ENCODE assay signal across 22 mouse cellular contexts in genomic region chr14:34120016-34120910, GRCm38 (mm10). TPM values are rescaled to one million over a fixed set of nuclear protein-coding genes. Genes with fewer than 3 reads are reported as not detected.
DNase-seq lines count a peak whose midpoint lies in the region; ATAC-seq and TF ChIP-seq lines count a peak whose summit lies in the region.
"Had no signal": no experiment of that assay in that cellular context is flagged by ENCODE, and none has a peak within 500 bp of the region (broad histone marks: within the 10 kb centered on the region; RNA-seq: fewer than 3 reads in every experiment).

No protein-coding gene starts in this region.

- no peaks in the 10 kb centered on the region for H3K27me3 ChIP-seq in heart, adult 2 months (ENCODE audit: control insufficient read depth, insufficient read depth, low read length)
- no peaks in the 10 kb centered on the region for H3K27me3 ChIP-seq in heart, embryonic 12.5 days (replicated peaks)
- H3K27me3 ChIP-seq in kidney, embryonic 14.5 days (ENCODE audit: control insufficient read depth, insufficient read depth, low read length), result no peaks in the 10 kb centered on the region
- no peaks in the 10 kb centered on the region for H3K27me3 ChIP-seq in liver, adult 2 months (ENCODE audit: control insufficient read depth, insufficient read depth, low read length)
- no peaks in the 10 kb centered on the region for H3K27me3 ChIP-seq in liver, embryonic 11.5 days (replicated peaks; ENCODE audit: control insufficient read depth, insufficient read depth, low read length)
- H3K27me3 ChIP-seq: embryonic facial prominence, embryonic 13.5 days; forebrain, embryonic 12.5 days; hindbrain, embryonic 12.5 days had no signal

- TF ChIP-seq POLR2A in heart, adult 2 months (IDR thresholded peaks at IDR 0.05; ENCODE audit: insufficient read depth, low read depth, low read length), result no peak
- no peak for TF ChIP-seq POLR2A in liver, adult 2 months (IDR thresholded peaks at IDR 0.05; ENCODE audit: extremely low read depth, insufficient read depth, low read length)

- peaks cover 9% of the 10 kb centered on the region; the same call in 1 of the 2 replicates for H3K4me1 ChIP-seq in heart, adult 2 months (ENCODE audit: control insufficient read depth, insufficient read depth, low read length)
- H3K4me1 ChIP-seq in heart, embryonic 12.5 days (replicated peaks), result peaks cover 18% of the 10 kb centered on the region
- H3K4me1 ChIP-seq in kidney, embryonic 14.5 days (ENCODE audit: control insufficient read depth, insufficient read depth, low read length), result peaks cover 17% of the 10 kb centered on the region
- no peaks in the 10 kb centered on the region for H3K4me1 ChIP-seq in liver, adult 2 months (ENCODE audit: control insufficient read depth, insufficient read depth, low read length)
- no peaks in the 10 kb centered on the region for H3K4me1 ChIP-seq in liver, embryonic 11.5 days (replicated peaks; ENCODE audit: control insufficient read depth, insufficient read depth, low read length)
- H3K4me1 ChIP-seq: embryonic facial prominence, embryonic 13.5 days; forebrain, embryonic 12.5 days; hindbrain, embryonic 12.5 days had no signal

- intact Hi-C loops in heart, adult 2 months (cut with DNase I), result no loop called here

- no peak overlapping the region for H3K4me2 ChIP-seq in heart, embryonic 12.5 days
- no peak overlapping the region for H3K4me2 ChIP-seq in kidney, embryonic 14.5 days (replicated peaks; ENCODE audit: low read depth, low read length)
- H3K4me2 ChIP-seq in liver, embryonic 11.5 days, result no peak overlapping the region
- H3K4me2 ChIP-seq: embryonic facial prominence, embryonic 13.5 days; forebrain, embryonic 12.5 days; hindbrain, embryonic 12.5 days had no signal

- no peak for DNase-seq in heart, adult 2 months
- DNase-seq in kidney, adult 9 months, result no peak
- peak; percentile 3 for DNase-seq in liver, adult 2 months (ENCODE audit: extremely low read depth, low read depth, low spot score)
- DNase-seq in liver, embryonic 11.5 days (ENCODE audit: low spot score), result no peak
- peak; percentile 31 for DNase-seq in testis, postnatal 10 days (ENCODE audit: low spot score)
- no peak for DNase-seq in testis, postnatal 14 days (ENCODE audit: low spot score)
- DNase-seq: adrenal gland, adult 2 months; gastrocnemius, postnatal 10 days; heart, postnatal 4 days had no signal

- H3K36me3 ChIP-seq in heart, adult 2 months (ENCODE audit: control insufficient read depth, insufficient read depth, low read length), result no peaks in the 10 kb centered on the region
- H3K36me3 ChIP-seq in heart, embryonic 12.5 days, result no peaks in the 10 kb centered on the region
- H3K36me3 ChIP-seq in kidney, embryonic 14.5 days (ENCODE audit: control insufficient read depth, insufficient read depth, low read length), result no peaks in the 10 kb centered on the region
- no peaks in the 10 kb centered on the region for H3K36me3 ChIP-seq in liver, adult 2 months (ENCODE audit: control insufficient read depth, insufficient read depth, low read length)
- no peaks in the 10 kb centered on the region for H3K36me3 ChIP-seq in liver, embryonic 11.5 days (ENCODE audit: control insufficient read depth, insufficient read depth, low read length)
- H3K36me3 ChIP-seq: embryonic facial prominence, embryonic 13.5 days; forebrain, embryonic 12.5 days; hindbrain, embryonic 12.5 days had no signal

- 53% methylated on average over 12 of the region's 12 CpGs for WGBS in heart, adult 2 months
- 62% methylated on average over 12 of the region's 12 CpGs for WGBS in heart, embryonic 12.5 days
- WGBS in kidney, embryonic 14.5 days, result 24% methylated on average over 12 of the region's 12 CpGs
- WGBS in liver, adult 2 months, result 70% methylated on average over 12 of the region's 12 CpGs
- WGBS in liver, embryonic 11.5 days, result 71% methylated on average over 12 of the region's 12 CpGs

- H3K9me3 ChIP-seq in heart, embryonic 12.5 days (replicated peaks), result no peaks in the 10 kb centered on the region
- no peaks in the 10 kb centered on the region for H3K9me3 ChIP-seq in kidney, embryonic 14.5 days (ENCODE audit: control insufficient read depth, low read length)
- no peaks in the 10 kb centered on the region for H3K9me3 ChIP-seq in liver, embryonic 11.5 days (ENCODE audit: control insufficient read depth, low read length)
- H3K9me3 ChIP-seq: embryonic facial prominence, embryonic 13.5 days; forebrain, embryonic 12.5 days; hindbrain, embryonic 12.5 days had no signal

- no peak for ATAC-seq in heart, embryonic 12.5 days (ENCODE audit: insufficient number of reproducible peaks, low FRiP score)
- ATAC-seq in kidney, embryonic 14.5 days (ENCODE audit: low FRiP score, low TSS enrichment), result peak; percentile 86
- ATAC-seq in liver, embryonic 11.5 days (replicated peaks; ENCODE audit: low FRiP score), result no peak
- ATAC-seq: forebrain, embryonic 16.5 days; hindbrain, embryonic 16.5 days; inflammation-experienced regulatory T-cells, adult 6 months had no signal

- peak overlapping the region; percentile 13; the same call in 1 of the 2 replicates for H3K27ac ChIP-seq in heart, adult 2 months
- H3K27ac ChIP-seq in heart, embryonic 12.5 days (ENCODE audit: poor library complexity, severe bottlenecking), result no peak overlapping the region
- H3K27ac ChIP-seq in kidney, embryonic 14.5 days (ENCODE audit: low read depth, low read length), result no peak overlapping the region; the same call in 1 of the 2 replicates
- H3K27ac ChIP-seq in liver, adult 2 months (replicated peaks; ENCODE audit: insufficient read depth, low read depth, low read length), result no peak overlapping the region
- no peak overlapping the region for H3K27ac ChIP-seq in liver, embryonic 11.5 days (ENCODE audit: low read depth, low read length)
- H3K27ac ChIP-seq: embryonic facial prominence, embryonic 13.5 days; forebrain, embryonic 12.5 days; hindbrain, embryonic 12.5 days had no signal

- no peak for TF ChIP-seq CTCF in heart, adult 2 months (IDR thresholded peaks at IDR 0.05)
- no peak for TF ChIP-seq CTCF in liver, adult 2 months (IDR thresholded peaks at IDR 0.05; ENCODE audit: low read depth, low read length)

- H3K79me2 ChIP-seq in heart, adult 2 months (replicated peaks; ENCODE audit: control insufficient read depth, insufficient read depth, low read length), result no peaks in the 10 kb centered on the region
- H3K79me2 ChIP-seq in liver, adult 2 months (ENCODE audit: control insufficient read depth, insufficient read depth, low read length), result no peaks in the 10 kb centered on the region

- no peak overlapping the region for H3K9ac ChIP-seq in heart, adult 2 months (ENCODE audit: low read depth, low read length)
- no peak overlapping the region for H3K9ac ChIP-seq in heart, embryonic 12.5 days
- H3K9ac ChIP-seq in kidney, embryonic 14.5 days (ENCODE audit: low read depth, low read length), result no peak overlapping the region
- H3K9ac ChIP-seq in liver, adult 2 months (ENCODE audit: low read depth, low read length), result no peak overlapping the region
- H3K9ac ChIP-seq in liver, embryonic 11.5 days (ENCODE audit: low read depth, low read length), result no peak overlapping the region
- H3K9ac ChIP-seq: embryonic facial prominence, embryonic 13.5 days; forebrain, embryonic 12.5 days; hindbrain, embryonic 12.5 days had no signal

- TF ChIP-seq EP300 in heart, adult 2 months (IDR thresholded peaks at IDR 0.05; ENCODE audit: insufficient read depth, low read depth, low read length), result no peak

- H3K4me3 ChIP-seq in heart, adult 2 months, result no peak overlapping the region
- no peak overlapping the region for H3K4me3 ChIP-seq in heart, embryonic 12.5 days
- H3K4me3 ChIP-seq in kidney, embryonic 14.5 days (ENCODE audit: low read length), result no peak overlapping the region
- H3K4me3 ChIP-seq in liver, adult 2 months (ENCODE audit: insufficient read depth, low read depth, low read length), result no peak overlapping the region
- no peak overlapping the region for H3K4me3 ChIP-seq in liver, embryonic 11.5 days (ENCODE audit: low read depth, low read length)
- H3K4me3 ChIP-seq: embryonic facial prominence, embryonic 13.5 days; forebrain, embryonic 12.5 days; hindbrain, embryonic 12.5 days had no signal

RNA-seq across cellular contexts. Expression of gene A630023A22Rik, which starts 17.7 kb away (rescaled TPM):
- not detected for total RNA-seq in heart, adult 2 months (2021)
- not detected in 2 replicates for polyA plus RNA-seq in heart, adult 2 months (2012; rRNA removed)
- not detected in 2 replicates for polyA plus RNA-seq in heart, embryonic 12.5 days (2016; fragmentation: Nextera tagmentation; extraction: Ambion mirVana)
- polyA plus RNA-seq in kidney, embryonic 14.5 days (2014; fragmentation: Nextera tagmentation; extraction: Ambion mirVana), result not detected in 2 replicates
- total RNA-seq in liver, adult 2 months (2014; rRNA removed), result not detected in 2 replicates
- polyA plus RNA-seq in liver, adult 2 months (2012; rRNA removed), result not detected in 2 replicates
- polyA plus RNA-seq in liver, embryonic 11.5 days (2014; fragmentation: Nextera tagmentation; extraction: Ambion mirVana), result not detected in 2 replicates
- total RNA-seq: adrenal gland, adult 2 months; adrenal gland, postnatal 25 days; ES-E14; gastrocnemius, postnatal 10 days; gastrocnemius, postnatal 4 days; heart, postnatal 4 days had no signal
- polyA plus RNA-seq: adrenal gland, adult 2 months; embryonic facial prominence, embryonic 13.5 days; forebrain, embryonic 12.5 days; forebrain, embryonic 16.5 days; frontal cortex, adult 2 months; heart, embryonic 14.5 days; hindbrain, embryonic 12.5 days; inflammation-experienced regulatory T-cells, adult 6 months had no signal

RNA-seq across cellular contexts. Expression of gene Npy4r, which starts 32.0 kb away (rescaled TPM):
- total RNA-seq in heart, adult 2 months (2021), result under 1 TPM; 0.08 to 0.18 TPM
- polyA plus RNA-seq in heart, adult 2 months (2012; rRNA removed), result 0.80 and 1.1 TPM in 2 replicates
- 0.19 and 0.22 TPM in 2 replicates for polyA plus RNA-seq in heart, embryonic 12.5 days (2016; fragmentation: Nextera tagmentation; extraction: Ambion mirVana)
- 0.06 and 0.11 TPM in 2 replicates for polyA plus RNA-seq in kidney, embryonic 14.5 days (2014; fragmentation: Nextera tagmentation; extraction: Ambion mirVana)
- total RNA-seq in liver, adult 2 months (2014; rRNA removed), result under 0.01 TPM in 1 of 2 replicates, not detected in the other
- not detected in 2 replicates for polyA plus RNA-seq in liver, adult 2 months (2012; rRNA removed)
- 0.04 and 0.06 TPM in 2 replicates for polyA plus RNA-seq in liver, embryonic 11.5 days (2014; fragmentation: Nextera tagmentation; extraction: Ambion mirVana)
- total RNA-seq: heart, postnatal 4 days had no signal
- polyA plus RNA-seq: forebrain, embryonic 12.5 days; frontal cortex, adult 2 months; inflammation-experienced regulatory T-cells, adult 6 months had no signal

RNA-seq across cellular contexts. Expression of gene Anxa8, which starts 34.5 kb away (rescaled TPM):
- total RNA-seq in heart, adult 2 months (2021), result 1 to 10 TPM; 2.5 to 3.1 TPM
- polyA plus RNA-seq in heart, adult 2 months (2012; rRNA removed), result 2.0 and 4.0 TPM in 2 replicates
- 0.61 and 0.74 TPM in 2 replicates for polyA plus RNA-seq in heart, embryonic 12.5 days (2016; fragmentation: Nextera tagmentation; extraction: Ambion mirVana)
- 0.44 and 0.61 TPM in 2 replicates for polyA plus RNA-seq in kidney, embryonic 14.5 days (2014; fragmentation: Nextera tagmentation; extraction: Ambion mirVana)
- total RNA-seq in liver, adult 2 months (2014; rRNA removed), result 0.07 TPM in 1 of 2 replicates, not detected in the other
- polyA plus RNA-seq in liver, adult 2 months (2012; rRNA removed), result not detected in 2 replicates
- polyA plus RNA-seq in liver, embryonic 11.5 days (2014; fragmentation: Nextera tagmentation; extraction: Ambion mirVana), result 0.14 and 0.27 TPM in 2 replicates
- polyA plus RNA-seq: forebrain, embryonic 16.5 days; inflammation-experienced regulatory T-cells, adult 6 months had no signal

Comparison
In these comparisons a context has a peak if more than half of its experiments do, and no peak if none do; other contexts are left out.
1. DNase-seq: peak in liver, adult 2 months (single experiment) and testis, postnatal 10 days (single experiment); none in heart, adult 2 months (0 of 2), kidney, adult 9 months (single experiment), liver, embryonic 11.5 days (single experiment) and testis, postnatal 14 days (single experiment).